Mouse (Mus musculus): ENCODE measurements around the gene Lrrtm1. TPM values are rescaled to one million over a fixed set of nuclear protein-coding genes. Genes with fewer than 3 reads are reported as not detected.

Gene Lrrtm1
- not detected in 4 replicates for total RNA-seq (2023; ENCODE audit: inconsistent age)

DNA sequence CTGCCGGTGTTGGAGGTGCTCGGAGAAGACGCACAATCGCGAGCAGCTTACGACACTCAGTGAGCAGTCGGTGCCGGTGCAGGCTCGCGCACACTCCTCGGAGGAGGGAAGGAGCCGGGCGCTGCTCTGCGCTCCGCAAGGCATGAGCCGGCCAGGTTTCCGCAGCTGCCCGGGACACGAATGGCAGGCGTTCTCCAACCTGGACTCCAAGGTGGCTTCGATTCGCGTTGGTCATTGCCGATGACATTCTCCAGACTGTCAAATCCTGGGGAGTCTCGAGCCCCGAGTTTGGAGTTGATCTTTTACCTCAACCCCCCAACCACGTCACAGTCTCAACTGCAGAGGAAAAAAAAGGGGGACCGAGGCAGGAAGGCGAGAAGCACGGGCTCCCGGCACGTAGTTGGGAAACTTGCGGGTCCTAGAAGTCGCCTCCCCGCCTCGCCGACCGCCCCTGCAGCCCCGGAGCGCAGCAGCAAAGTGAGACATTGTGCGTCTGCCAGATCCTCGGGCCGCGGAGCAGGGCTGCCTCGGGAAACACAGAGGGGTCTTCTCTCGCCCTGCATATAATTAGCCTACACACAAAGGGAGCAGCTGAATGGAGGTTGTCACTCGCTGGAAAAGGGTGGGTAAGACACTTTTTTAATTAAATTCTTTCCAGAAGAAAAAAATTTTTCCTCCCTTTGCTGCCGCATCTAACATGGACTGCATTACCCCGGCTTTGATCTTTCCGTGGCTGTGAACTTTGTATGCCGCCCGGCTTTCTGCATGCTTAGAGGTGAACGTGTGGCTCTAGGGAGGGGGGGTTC lies at the start of gene Lrrtm1:
Gene Lrrtm1, plus strand, starts transcription at position 89 of the 806 bp plus-strand sequence.

Data from B cell, adult (primary cell).